ENCODE assay signal across 15 mouse cellular contexts in genomic region chr3:32749820-32750579, GRCm38 (mm10). TPM values are rescaled to one million over a fixed set of nuclear protein-coding genes. Genes with fewer than 3 reads are reported as not detected.
DNase-seq lines count a peak whose midpoint lies in the region; ATAC-seq lines count a peak whose summit lies in the region.
"Had no signal": no experiment of that assay in that cellular context is flagged by ENCODE, and none has a peak within 500 bp of the region (broad histone marks: within the 10 kb centered on the region; RNA-seq: fewer than 3 reads in every experiment).

No protein-coding gene starts in this region.

- no peak overlapping the region for H3K4me3 ChIP-seq in hindbrain, embryonic 15.5 days
- H3K4me3 ChIP-seq in hindbrain, embryonic 10.5 days: no peak overlapping the region
- H3K4me3 ChIP-seq in forebrain, embryonic 14.5 days (ENCODE audit: low read depth, low read length): no peak overlapping the region
- no peak overlapping the region for H3K4me3 ChIP-seq in neural tube, embryonic 14.5 days (ENCODE audit: low read depth, low read length)
- H3K4me3 ChIP-seq: heart, embryonic 15.5 days; layer of hippocampus, adult 2 months; left cerebral cortex, adult 2 months had no signal

- 79% methylated on average over 4 of the region's 4 CpGs for WGBS in hindbrain, embryonic 15.5 days
- WGBS in hindbrain, embryonic 10.5 days: 92% methylated on average over 4 of the region's 4 CpGs
- WGBS in forebrain, embryonic 14.5 days: 65% methylated on average over 4 of the region's 4 CpGs
- WGBS in neural tube, embryonic 14.5 days: 83% methylated on average over 4 of the region's 4 CpGs

- intact Hi-C loops in heart, postnatal 25 days (cut with DNase I): loop anchor here (5.0 kb wide), 1 partner anchor 67 kb away; the partner anchor contains the start of gene Usp13

- H3K36me3 ChIP-seq in hindbrain, embryonic 15.5 days: peaks cover 58% of the 10 kb centered on the region
- H3K36me3 ChIP-seq in hindbrain, embryonic 10.5 days: peaks cover 97% of the 10 kb centered on the region
- peaks cover 67% of the 10 kb centered on the region for H3K36me3 ChIP-seq in forebrain, embryonic 14.5 days (ENCODE audit: control insufficient read depth, insufficient read depth, low read length)
- H3K36me3 ChIP-seq in neural tube, embryonic 14.5 days (ENCODE audit: control insufficient read depth, insufficient read depth, low read length): peaks cover 44% of the 10 kb centered on the region

- ATAC-seq in cerebellum, adult (ENCODE audit: insufficient number of reproducible peaks, low FRiP score, low TSS enrichment): peak; percentile 37
- ATAC-seq in hindbrain, embryonic 15.5 days (ENCODE audit: low FRiP score, low read depth): peak; percentile 87
- peak; percentile 83 for ATAC-seq in forebrain, embryonic 14.5 days
- peak; percentile 60; the same call in 1 of the 2 replicates for ATAC-seq in neural tube, embryonic 14.5 days (ENCODE audit: low read depth)

- no peaks in the 10 kb centered on the region for H3K27me3 ChIP-seq in hindbrain, embryonic 15.5 days
- no peaks in the 10 kb centered on the region for H3K27me3 ChIP-seq in hindbrain, embryonic 10.5 days (ENCODE audit: insufficient read depth, poor library complexity, severe bottlenecking)
- no peaks in the 10 kb centered on the region for H3K27me3 ChIP-seq in forebrain, embryonic 14.5 days (replicated peaks; ENCODE audit: control insufficient read depth, insufficient read depth, low read length)
- no peaks in the 10 kb centered on the region for H3K27me3 ChIP-seq in neural tube, embryonic 14.5 days (ENCODE audit: control insufficient read depth, insufficient read depth, low read length)
- H3K27me3 ChIP-seq: heart, embryonic 15.5 days had no signal

- H3K9ac ChIP-seq in hindbrain, embryonic 15.5 days: no peak overlapping the region
- H3K9ac ChIP-seq in forebrain, embryonic 14.5 days (ENCODE audit: low read length): no peak overlapping the region
- no peak overlapping the region for H3K9ac ChIP-seq in neural tube, embryonic 14.5 days (replicated peaks; ENCODE audit: low read depth, low read length)
- H3K9ac ChIP-seq: heart, embryonic 15.5 days had no signal

- no peak for DNase-seq in cerebellum, adult 8-10 months
- DNase-seq in hindbrain, embryonic 10.5 days (ENCODE audit: low spot score): no peak
- DNase-seq in forebrain, embryonic 14.5 days (ENCODE audit: low spot score): peak; percentile 60
- DNase-seq in heart, postnatal 25 days (ENCODE audit: low spot score): no peak
- DNase-seq in embryo, embryonic 10.5 days (ENCODE audit: low spot score): no peak
- DNase-seq: liver; lung, adult 2 months; lung, postnatal 4 days had no signal

- no peak overlapping the region; the same call in 1 of the 2 replicates for H3K27ac ChIP-seq in hindbrain, embryonic 15.5 days (replicated peaks)
- no peak overlapping the region for H3K27ac ChIP-seq in hindbrain, embryonic 10.5 days
- H3K27ac ChIP-seq in forebrain, embryonic 14.5 days (ENCODE audit: low read depth, low read length): no peak overlapping the region
- H3K27ac ChIP-seq in neural tube, embryonic 14.5 days (ENCODE audit: low read depth, low read length): no peak overlapping the region
- H3K27ac ChIP-seq: heart, embryonic 15.5 days; kidney, postnatal 0 days; layer of hippocampus, adult 2 months; left cerebral cortex, adult 2 months had no signal

- no peaks in the 10 kb centered on the region for H3K4me1 ChIP-seq in hindbrain, embryonic 15.5 days (replicated peaks)
- H3K4me1 ChIP-seq in hindbrain, embryonic 10.5 days (replicated peaks): no peaks in the 10 kb centered on the region
- H3K4me1 ChIP-seq in forebrain, embryonic 14.5 days (ENCODE audit: control insufficient read depth, insufficient read depth, low read length): no peaks in the 10 kb centered on the region
- no peaks in the 10 kb centered on the region for H3K4me1 ChIP-seq in neural tube, embryonic 14.5 days (ENCODE audit: control insufficient read depth, insufficient read depth, low read length)

- no peaks in the 10 kb centered on the region for H3K9me3 ChIP-seq in hindbrain, embryonic 15.5 days
- no peaks in the 10 kb centered on the region for H3K9me3 ChIP-seq in hindbrain, embryonic 10.5 days
- no peaks in the 10 kb centered on the region for H3K9me3 ChIP-seq in forebrain, embryonic 14.5 days (replicated peaks; ENCODE audit: control insufficient read depth, low read length)
- no peaks in the 10 kb centered on the region for H3K9me3 ChIP-seq in neural tube, embryonic 14.5 days (ENCODE audit: control insufficient read depth, low read length)
- H3K9me3 ChIP-seq: heart, embryonic 15.5 days had no signal

- no peak overlapping the region for H3K4me2 ChIP-seq in hindbrain, embryonic 15.5 days
- H3K4me2 ChIP-seq in forebrain, embryonic 14.5 days (ENCODE audit: low read length): no peak overlapping the region
- H3K4me2 ChIP-seq in neural tube, embryonic 14.5 days (ENCODE audit: low read depth, low read length): no peak overlapping the region
- H3K4me2 ChIP-seq: heart, embryonic 15.5 days had no signal

RNA-seq across cellular contexts. Expression of gene Mrpl47, which starts 12.6 kb away (rescaled TPM):
- polyA plus RNA-seq in hindbrain, embryonic 15.5 days (2015; fragmentation: Nextera tagmentation; extraction: Ambion mirVana): 30.2 and 33.4 TPM in 2 replicates
- polyA plus RNA-seq in hindbrain, embryonic 10.5 days (2016; fragmentation: Nextera tagmentation; extraction: Ambion mirVana): 34.5 and 37.8 TPM in 2 replicates
- 42.1 and 43.3 TPM in 2 replicates for polyA plus RNA-seq in forebrain, embryonic 14.5 days (2014; fragmentation: Nextera tagmentation; extraction: Ambion mirVana)
- polyA plus RNA-seq in neural tube, embryonic 14.5 days (2014; fragmentation: Nextera tagmentation; extraction: Ambion mirVana): 32.3 and 38.5 TPM in 2 replicates
- 10 to 100 TPM; 37.4 to 38.7 TPM for total RNA-seq in heart, postnatal 25 days (2021)

RNA-seq across cellular contexts. Expression of gene Ndufb5, which starts 13.2 kb away (rescaled TPM):
- polyA plus RNA-seq in hindbrain, embryonic 15.5 days (2015; fragmentation: Nextera tagmentation; extraction: Ambion mirVana): 311 and 334 TPM in 2 replicates
- polyA plus RNA-seq in hindbrain, embryonic 10.5 days (2016; fragmentation: Nextera tagmentation; extraction: Ambion mirVana): 281 and 302 TPM in 2 replicates
- 311 and 397 TPM in 2 replicates for polyA plus RNA-seq in forebrain, embryonic 14.5 days (2014; fragmentation: Nextera tagmentation; extraction: Ambion mirVana)
- polyA plus RNA-seq in neural tube, embryonic 14.5 days (2014; fragmentation: Nextera tagmentation; extraction: Ambion mirVana): 336 and 357 TPM in 2 replicates
- total RNA-seq in heart, postnatal 25 days (2021): 100 to 1,000 TPM; 874 to 922 TPM

RNA-seq across cellular contexts. Expression of gene Actl6a, which starts 43.9 kb away (rescaled TPM):
- 63.2 and 68.9 TPM in 2 replicates for polyA plus RNA-seq in hindbrain, embryonic 15.5 days (2015; fragmentation: Nextera tagmentation; extraction: Ambion mirVana)
- 244 and 272 TPM in 2 replicates for polyA plus RNA-seq in hindbrain, embryonic 10.5 days (2016; fragmentation: Nextera tagmentation; extraction: Ambion mirVana)
- 130 and 153 TPM in 2 replicates for polyA plus RNA-seq in forebrain, embryonic 14.5 days (2014; fragmentation: Nextera tagmentation; extraction: Ambion mirVana)
- polyA plus RNA-seq in neural tube, embryonic 14.5 days (2014; fragmentation: Nextera tagmentation; extraction: Ambion mirVana): 57.5 and 72.7 TPM in 2 replicates
- total RNA-seq in heart, postnatal 25 days (2021): 10 to 100 TPM; 22.3 to 22.6 TPM

Comparison
In these comparisons a context has a peak if more than half of its experiments do, and no peak if none do; other contexts are left out.
1. ATAC-seq: peak in every context shown above with its lines; median percentile 87 in hindbrain, embryonic 15.5 days; 83 in forebrain, embryonic 14.5 days; 60 in neural tube, embryonic 14.5 days; 37 in cerebellum, adult.